Mouse (Mus musculus): Measurements from ENCODE around the gene Wwox.

DNA sequence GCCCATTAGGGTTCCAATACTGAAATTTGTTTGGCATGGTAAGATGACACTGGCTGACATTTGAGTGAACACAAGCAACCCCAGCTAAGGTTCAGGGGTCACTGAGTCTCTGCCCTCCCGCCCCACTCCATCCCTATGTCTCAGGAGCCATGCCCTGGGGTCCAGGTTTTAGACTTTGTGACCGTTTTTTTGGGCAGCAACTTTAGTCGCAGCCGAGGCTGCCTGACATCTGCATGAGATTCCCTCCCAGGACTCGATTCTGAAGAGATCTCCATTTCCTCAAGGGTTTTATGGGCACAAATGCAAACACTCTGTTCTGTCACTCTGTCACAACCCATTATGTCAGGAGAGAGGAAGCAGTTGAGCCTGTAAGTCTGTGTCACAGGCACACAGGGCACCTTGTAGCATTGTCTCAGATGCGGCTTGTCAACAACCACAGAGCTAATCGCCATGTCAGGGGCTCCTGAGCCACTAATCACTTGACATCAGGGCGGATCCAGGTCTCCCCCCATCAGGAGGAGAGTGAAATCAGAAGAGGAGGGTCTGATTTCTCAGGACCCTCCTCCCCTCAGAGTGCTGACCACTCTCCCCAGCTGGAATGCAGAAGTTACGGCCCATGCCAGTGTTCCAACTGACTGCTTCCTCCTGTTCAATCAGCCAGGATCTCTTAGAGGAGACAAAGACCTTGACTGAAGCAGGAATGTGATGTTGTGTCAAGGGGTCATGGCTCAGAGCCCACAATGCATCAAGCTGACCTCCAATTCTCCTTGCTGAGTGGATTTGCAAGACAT lies 704.3 kb downstream of the Wwox start:
- TF ChIP-seq ZNF384 (IDR thresholded peaks at IDR 0.05; ENCODE audit: low read depth, low read length) (no peak), HCFC1 (IDR thresholded peaks at IDR 0.05; ENCODE audit: borderline replicate concordance, insufficient read depth, low read length) (no peak), MAFK (IDR thresholded peaks at IDR 0.05; ENCODE audit: insufficient read depth, low read depth, low read length) (no peak), ZC3H11A (IDR thresholded peaks at IDR 0.05; ENCODE audit: borderline replicate concordance, low read depth, low read length) (no peak)

All from ES-E14 (cell line).